Mouse (Mus musculus) right cerebral cortex, postnatal 4 days (tissue): Measurements from ENCODE around the gene 9830107B12Rik.
"Not testable (repeated sequence)": the region's sequence is repeated elsewhere in the genome, so short reads cannot be mapped to it uniquely, and the experiment has no call there.

Source experiments
- DNase-seq: peaks from one replicate; pipeline ENCODE4 v3.0.0-alpha.2; 2022

The 9830107B12Rik gene

GRCm38 (mm10) chr17:48146120-48146519, at the start of gene 9830107B12Rik:
Gene 9830107B12Rik, minus strand, starts transcription at chr17:48146268.
- DNase-seq, result no peak

GRCm38 (mm10) chr17:48192366-48192765, 46.3 kb upstream of the 9830107B12Rik start:
- no peak for DNase-seq

GRCm38 (mm10) chr17:48185252-48185651, 39.2 kb upstream of the 9830107B12Rik start:
- no peak for DNase-seq

GRCm38 (mm10) chr17:48167103-48167502, 21.0 kb upstream of the 9830107B12Rik start, which contains the start of gene A530064D06Rik:
Gene A530064D06Rik, minus strand, starts transcription at chr17:48167275.
- not testable (repeated sequence) for DNase-seq

GRCm38 (mm10) chr17:48157382-48158076, 11.5 kb upstream of the 9830107B12Rik start:
- DNase-seq, result no peak

- no peak for DNase-seq
Observed at GRCm38 (mm10) chr17:48132810-48133209, 13.3 kb downstream of the 9830107B12Rik start.

GRCm38 (mm10) chr17:48120456-48120855, 25.6 kb downstream of the 9830107B12Rik start:
- DNase-seq, result no peak

- peak; percentile 85 for DNase-seq
Observed at GRCm38 (mm10) chr17:48119656-48120055, 26.4 kb downstream of the 9830107B12Rik start.

GRCm38 (mm10) chr17:48118570-48118969, 27.5 kb downstream of the 9830107B12Rik start:
- DNase-seq, result no peak

GRCm38 (mm10) chr17:48110547-48111287, 35.4 kb downstream of the 9830107B12Rik start:
- DNase-seq, result no peak

- DNase-seq, result no peak
Observed at GRCm38 (mm10) chr17:48108520-48108919, 37.5 kb downstream of the 9830107B12Rik start.

- DNase-seq, result no peak
Observed at GRCm38 (mm10) chr17:48107862-48108261, 38.2 kb downstream of the 9830107B12Rik start.

GRCm38 (mm10) chr17:48107333-48107732, 38.7 kb downstream of the 9830107B12Rik start:
- no peak for DNase-seq

- peak; percentile 87 for DNase-seq
Observed at GRCm38 (mm10) chr17:48100441-48101417, 45.3 kb downstream of the 9830107B12Rik start.

- no peak for DNase-seq
Observed at GRCm38 (mm10) chr17:48099312-48099711, 46.8 kb downstream of the 9830107B12Rik start.

GRCm38 (mm10) chr17:48098528-48098890, 47.6 kb downstream of the 9830107B12Rik start:
- DNase-seq, result no peak

- no peak for DNase-seq
Observed at GRCm38 (mm10) chr17:48097743-48098527, 48.1 kb downstream of the 9830107B12Rik start.

- no peak for DNase-seq
Observed at GRCm38 (mm10) chr17:48097011-48097742, 48.9 kb downstream of the 9830107B12Rik start.

- DNase-seq, result no peak
Observed at GRCm38 (mm10) chr17:48096321-48096720, 49.7 kb downstream of the 9830107B12Rik start.

GRCm38 (mm10) chr17:48095718-48096121, 50.3 kb downstream of the 9830107B12Rik start:
- no peak for DNase-seq
